Mouse (Mus musculus) brain, embryonic 18.5 days (tissue): Measurements from ENCODE around the gene Arhgef7.
"Not testable (repeated sequence)": the region's sequence is repeated elsewhere in the genome, so short reads cannot be mapped to it uniquely, and the experiment has no call there.

Experiments used
- DNase-seq: peaks from one replicate; pipeline ENCODE4 v3.0.0-alpha.2; 2012; ENCODE audit warnings: low read depth, low spot score

Gene Arhgef7

GRCm38 (mm10) chr8:11834200-11834599, 106.7 kb downstream of the Arhgef7 start:
- DNase-seq = no peak

- DNase-seq = no peak
These were observed 107.2 kb downstream of the Arhgef7 start for GRCm38 (mm10) chr8:11834691-11835090.

DNA sequence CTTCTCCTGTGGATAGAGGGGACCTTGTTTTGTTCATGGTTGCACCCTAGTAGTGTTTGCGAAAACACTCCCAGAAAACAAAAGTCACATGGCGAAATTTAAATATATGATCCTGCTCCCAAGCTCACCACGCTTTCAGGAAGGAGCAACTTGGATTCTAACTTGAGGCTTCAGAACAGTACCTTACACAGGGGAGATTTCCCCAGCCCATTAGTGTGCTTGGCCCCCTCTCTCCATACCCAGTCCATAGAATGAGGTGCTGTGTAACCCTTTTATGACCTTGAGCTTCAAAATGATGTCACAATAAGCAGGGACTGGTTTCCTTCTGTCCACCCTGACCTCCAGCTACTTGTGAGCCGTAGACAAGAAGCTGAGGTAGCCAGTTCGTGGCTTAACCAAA, 112.7 kb downstream of the Arhgef7 start, which contains the start of gene Tex29:
TSS of gene Tex29 (plus strand) at position 301 of the 400 bp plus-strand sequence.
- no peak for DNase-seq

GRCm38 (mm10) chr8:11841571-11841970, 114.0 kb downstream of the Arhgef7 start:
- DNase-seq = peak; percentile 28

DNA sequence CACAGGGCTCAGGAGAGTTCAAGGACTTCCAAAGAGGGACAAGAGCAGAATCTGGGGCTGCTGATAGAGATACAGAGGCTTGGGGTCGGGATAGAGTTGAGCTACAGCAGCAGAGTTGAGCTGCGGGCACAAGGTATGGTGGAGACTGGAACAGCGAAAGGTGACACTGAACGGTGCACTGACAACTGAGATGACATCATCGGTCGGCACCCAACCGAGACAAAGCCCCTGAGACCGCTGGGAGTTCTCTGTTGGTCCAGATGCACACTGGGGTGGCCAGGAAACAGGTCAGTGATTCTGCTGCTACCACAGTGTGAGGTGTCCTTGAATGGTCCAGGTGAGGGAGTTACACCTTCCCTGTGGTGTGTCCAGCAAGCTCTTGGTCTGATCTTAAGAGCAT, 115.2 kb downstream of the Arhgef7 start:
- no peak for DNase-seq

- no peak for DNase-seq
These were observed 116.3 kb downstream of the Arhgef7 start for GRCm38 (mm10) chr8:11843677-11844315.

GRCm38 (mm10) chr8:11844316-11844685, 116.8 kb downstream of the Arhgef7 start:
- no peak for DNase-seq

- DNase-seq = no peak
These were observed 119.3 kb downstream of the Arhgef7 start for GRCm38 (mm10) chr8:11846807-11847206.

- no peak for DNase-seq
These were observed 140.3 kb downstream of the Arhgef7 start for GRCm38 (mm10) chr8:11867832-11868231.

DNA sequence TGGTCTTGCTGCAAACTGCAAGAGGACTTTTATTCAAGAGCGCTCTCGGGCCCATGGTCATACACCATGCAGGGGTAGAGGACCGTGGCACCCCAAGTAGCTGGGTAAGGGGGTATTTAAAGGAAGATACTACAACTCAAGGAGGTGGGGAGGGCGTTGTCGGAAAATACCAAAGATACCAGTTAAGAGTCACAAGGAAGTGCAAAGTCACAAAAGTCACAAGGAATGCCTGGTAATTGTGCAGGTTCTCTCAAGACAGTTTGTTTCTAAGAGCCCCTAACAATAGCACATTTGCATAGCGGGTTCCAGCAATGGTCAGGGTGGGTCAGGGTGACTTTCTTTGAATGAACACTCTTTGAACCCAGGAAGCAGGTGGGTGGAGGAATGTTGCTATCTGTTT, 146.7 kb downstream of the Arhgef7 start:
- DNase-seq = not testable (repeated sequence)

GRCm38 (mm10) chr8:11884646-11885045, 157.1 kb downstream of the Arhgef7 start:
- DNase-seq = no peak
